Mouse (Mus musculus): ENCODE measurements around the gene Ror1. TPM values are rescaled to one million over a fixed set of nuclear protein-coding genes. Genes with fewer than 3 reads are reported as not detected.

Gene Ror1
- polyA plus RNA-seq, 1 experiment from 2014 or later = 15.8 TPM

GRCm38 (mm10) chr4:100169683-100170082 lies 74.1 kb downstream of the Ror1 start:
- Histone ChIP-seq H3K27me3 (no peaks in the 10 kb centered on the region), H3K27ac (peak overlapping the region; percentile 69), H3K36me3 (no peaks in the 10 kb centered on the region), H3K4me2 (peak overlapping the region; percentile 38), H3K4me3 (no peak overlapping the region), H3K9me3 (no peaks in the 10 kb centered on the region), H3K4me1 (peaks cover 62% of the 10 kb centered on the region), H3K9ac (no peak overlapping the region)
- WGBS = 41% methylated on average over 5 of the region's 5 CpGs
- peak; percentile 65; the same call in 1 of the 2 replicates for ATAC-seq (ENCODE audit: borderline replicate concordance, extremely low read depth, low FRiP score, low TSS enrichment)

- H3K4me3 ChIP-seq = peak overlapping the region; percentile 13; the same call in 1 of the 2 replicates
- no peaks in the 10 kb centered on the region for H3K9me3 ChIP-seq
- no peak for ATAC-seq (ENCODE audit: borderline replicate concordance, extremely low read depth, low FRiP score, low TSS enrichment)
- peak overlapping the region; percentile 69 for H3K27ac ChIP-seq
- H3K4me1 ChIP-seq = peaks cover 60% of the 10 kb centered on the region
- H3K4me2 ChIP-seq = peak overlapping the region; percentile 38
- WGBS = 41% methylated on average over 14 of the region's 14 CpGs
- H3K36me3 ChIP-seq = no peaks in the 10 kb centered on the region
- H3K27me3 ChIP-seq = no peaks in the 10 kb centered on the region
- no peak overlapping the region for H3K9ac ChIP-seq
Observed at GRCm38 (mm10) chr4:100170161-100170650, 74.6 kb downstream of the Ror1 start.

GRCm38 (mm10) chr4:100170743-100171142 lies 75.2 kb downstream of the Ror1 start:
- peaks cover 54% of the 10 kb centered on the region for H3K4me1 ChIP-seq
- 45% methylated on average over 5 of the region's 5 CpGs for WGBS
- no peak overlapping the region for H3K4me3 ChIP-seq
- H3K4me2 ChIP-seq = no peak overlapping the region; the same call in 1 of the 2 replicates
- no peaks in the 10 kb centered on the region for H3K36me3 ChIP-seq
- ATAC-seq (ENCODE audit: borderline replicate concordance, extremely low read depth, low FRiP score, low TSS enrichment) = no peak
- 0 out of 2 replicates have a peak overlapping the region, but pooled peaks have one; percentile 69 for H3K27ac ChIP-seq
- no peak overlapping the region for H3K9ac ChIP-seq
- no peaks in the 10 kb centered on the region for H3K9me3 ChIP-seq
- H3K27me3 ChIP-seq = no peaks in the 10 kb centered on the region

- Histone ChIP-seq H3K27ac (no peak overlapping the region), H3K4me2 (no peak overlapping the region)
- 53% methylated on average over 5 of the region's 5 CpGs for WGBS
Observed at GRCm38 (mm10) chr4:100171483-100171898, 75.9 kb downstream of the Ror1 start.

GRCm38 (mm10) chr4:100175594-100175993 lies 80.0 kb downstream of the Ror1 start:
- no peak overlapping the region for H3K27ac ChIP-seq
- no peak for ATAC-seq (ENCODE audit: borderline replicate concordance, extremely low read depth, low FRiP score, low TSS enrichment)
- no peaks in the 10 kb centered on the region for H3K36me3 ChIP-seq
- H3K4me1 ChIP-seq = peaks cover 42% of the 10 kb centered on the region
- no peaks in the 10 kb centered on the region for H3K9me3 ChIP-seq
- 79% methylated on average over 7 of the region's 7 CpGs for WGBS
- no peak overlapping the region for H3K4me3 ChIP-seq
- H3K4me2 ChIP-seq = no peak overlapping the region
- no peaks in the 10 kb centered on the region for H3K27me3 ChIP-seq
- H3K9ac ChIP-seq = no peak overlapping the region

More at GRCm38 (mm10) chr4:100171483-100171898, 75.9 kb downstream of the Ror1 start:
- Histone ChIP-seq H3K9me3 (no peaks in the 10 kb centered on the region), H3K36me3 (no peaks in the 10 kb centered on the region), H3K4me1 (peaks cover 50% of the 10 kb centered on the region), H3K9ac (no peak overlapping the region), H3K27me3 (no peaks in the 10 kb centered on the region), H3K4me3 (no peak overlapping the region)
- no peak for ATAC-seq (ENCODE audit: borderline replicate concordance, extremely low read depth, low FRiP score, low TSS enrichment)

- H3K4me1 ChIP-seq = peaks cover 35% of the 10 kb centered on the region
- ATAC-seq (ENCODE audit: borderline replicate concordance, extremely low read depth, low FRiP score, low TSS enrichment) = peak; percentile 23; the same call in 1 of the 2 replicates
- 35% methylated on average over 3 of the region's 3 CpGs for WGBS
- H3K27me3 ChIP-seq = no peaks in the 10 kb centered on the region
- H3K4me3 ChIP-seq = no peak overlapping the region
- H3K36me3 ChIP-seq = no peaks in the 10 kb centered on the region
- H3K9me3 ChIP-seq = no peaks in the 10 kb centered on the region
- no peak overlapping the region for H3K4me2 ChIP-seq
- no peak overlapping the region for H3K9ac ChIP-seq
- no peak overlapping the region for H3K27ac ChIP-seq
Observed at GRCm38 (mm10) chr4:100178316-100178715, 82.7 kb downstream of the Ror1 start.

GRCm38 (mm10) chr4:100181676-100182075 lies 86.1 kb downstream of the Ror1 start:
- Histone ChIP-seq H3K9ac (no peak overlapping the region), H3K36me3 (no peaks in the 10 kb centered on the region), H3K27ac (no peak overlapping the region), H3K4me3 (no peak overlapping the region), H3K4me1 (peaks cover 36% of the 10 kb centered on the region), H3K9me3 (no peaks in the 10 kb centered on the region), H3K4me2 (no peak overlapping the region), H3K27me3 (no peaks in the 10 kb centered on the region)
- 43% methylated on average over 5 of the region's 5 CpGs for WGBS
- no peak for ATAC-seq (ENCODE audit: borderline replicate concordance, extremely low read depth, low FRiP score, low TSS enrichment)

- Histone ChIP-seq H3K4me3 (no peak overlapping the region), H3K4me2 (no peak overlapping the region), H3K27ac (no peak overlapping the region), H3K9me3 (no peaks in the 10 kb centered on the region), H3K27me3 (no peaks in the 10 kb centered on the region), H3K9ac (no peak overlapping the region), H3K4me1 (peaks cover 26% of the 10 kb centered on the region), H3K36me3 (no peaks in the 10 kb centered on the region)
- ATAC-seq (ENCODE audit: borderline replicate concordance, extremely low read depth, low FRiP score, low TSS enrichment) = no peak
- WGBS = 86% methylated on average over 8 of the region's 8 CpGs
Observed at GRCm38 (mm10) chr4:100186781-100187180, 91.2 kb downstream of the Ror1 start.

- 24% methylated on average over 6 of the region's 6 CpGs for WGBS
- peak; percentile 44; the same call in 1 of the 2 replicates for ATAC-seq (ENCODE audit: borderline replicate concordance, extremely low read depth, low FRiP score, low TSS enrichment)
- H3K4me2 ChIP-seq = no peak overlapping the region
- no peaks in the 10 kb centered on the region for H3K9me3 ChIP-seq
- no peak overlapping the region for H3K9ac ChIP-seq
- H3K4me3 ChIP-seq = no peak overlapping the region
- no peaks in the 10 kb centered on the region for H3K27me3 ChIP-seq
- H3K36me3 ChIP-seq = no peaks in the 10 kb centered on the region
- H3K27ac ChIP-seq = peak overlapping the region; percentile 53
- peaks cover 23% of the 10 kb centered on the region for H3K4me1 ChIP-seq
Observed at GRCm38 (mm10) chr4:100187563-100188200, 92.1 kb downstream of the Ror1 start.

GRCm38 (mm10) chr4:100188201-100188699 lies 92.7 kb downstream of the Ror1 start:
- Histone ChIP-seq H3K9ac (no peak overlapping the region), H3K4me3 (no peak overlapping the region), H3K36me3 (no peaks in the 10 kb centered on the region), H3K4me1 (peaks cover 23% of the 10 kb centered on the region), H3K27ac (peak overlapping the region; percentile 53), H3K4me2 (no peak overlapping the region), H3K9me3 (no peaks in the 10 kb centered on the region), H3K27me3 (no peaks in the 10 kb centered on the region)
- 21% methylated on average over 4 of the region's 4 CpGs for WGBS
- peak; percentile 60; the same call in 1 of the 2 replicates for ATAC-seq (ENCODE audit: borderline replicate concordance, extremely low read depth, low FRiP score, low TSS enrichment)

- Histone ChIP-seq H3K4me1 (peaks cover 34% of the 10 kb centered on the region), H3K4me3 (no peak overlapping the region), H3K36me3 (no peaks in the 10 kb centered on the region), H3K4me2 (no peak overlapping the region), H3K9ac (no peak overlapping the region), H3K27ac (no peak overlapping the region), H3K27me3 (no peaks in the 10 kb centered on the region), H3K9me3 (no peaks in the 10 kb centered on the region)
- ATAC-seq (ENCODE audit: borderline replicate concordance, extremely low read depth, low FRiP score, low TSS enrichment) = no peak
- 38% methylated on average over 6 of the region's 6 CpGs for WGBS
Observed at GRCm38 (mm10) chr4:100191483-100191882, 95.9 kb downstream of the Ror1 start.

- 69% methylated on average over 3 of the region's 3 CpGs for WGBS
- no peak for ATAC-seq (ENCODE audit: borderline replicate concordance, extremely low read depth, low FRiP score, low TSS enrichment)
- Histone ChIP-seq H3K4me3 (no peak overlapping the region), H3K36me3 (no peaks in the 10 kb centered on the region), H3K27ac (no peak overlapping the region), H3K9me3 (no peaks in the 10 kb centered on the region), H3K4me1 (peaks cover 18% of the 10 kb centered on the region; the same call in 1 of the 2 replicates), H3K27me3 (no peaks in the 10 kb centered on the region), H3K4me2 (no peak overlapping the region), H3K9ac (no peak overlapping the region)
Observed at GRCm38 (mm10) chr4:100194136-100194535, 98.5 kb downstream of the Ror1 start.
